Mouse (Mus musculus) gastrocnemius, postnatal 25 days (tissue): Measurements from ENCODE around the gene Sprn. TPM values are rescaled to one million over a fixed set of nuclear protein-coding genes. Genes with fewer than 3 reads are reported as not detected.
"Not testable (repeated sequence)": the region's sequence is repeated elsewhere in the genome, so short reads cannot be mapped to it uniquely, and the experiment has no call there.

Source experiments
- DNase-seq: peaks from one replicate; pipeline ENCODE4 v3.0.0; 2022
- total RNA-seq, 2 experiments: library from RNA; stranded (reverse); gene quantifications; 1 replicate in 1 of 2; 2 replicates in 1 of 2; pipeline ENCODE4 v1.2.3; 2021

Sprn gene
- total RNA-seq, 2 experiments from 2014 or later: 0.20 to 0.21 TPM

GRCm38 (mm10) chr7:140141350-140141749, 13.3 kb downstream of the Sprn start:
- DNase-seq: peak; percentile 52

GRCm38 (mm10) chr7:140138021-140138310, 16.7 kb downstream of the Sprn start:
- DNase-seq: no peak

GRCm38 (mm10) chr7:140137135-140138020, 17.3 kb downstream of the Sprn start, which contains the start of gene Mtg1:
Gene Mtg1 (plus strand): TSS chr7:140137564.
- peak; percentile 93 for DNase-seq

GRCm38 (mm10) chr7:140135106-140135770, 19.4 kb downstream of the Sprn start:
- no peak for DNase-seq

- DNase-seq: not testable (repeated sequence)
These were observed 20.6 kb downstream of the Sprn start for GRCm38 (mm10) chr7:140134033-140134432.

DNA sequence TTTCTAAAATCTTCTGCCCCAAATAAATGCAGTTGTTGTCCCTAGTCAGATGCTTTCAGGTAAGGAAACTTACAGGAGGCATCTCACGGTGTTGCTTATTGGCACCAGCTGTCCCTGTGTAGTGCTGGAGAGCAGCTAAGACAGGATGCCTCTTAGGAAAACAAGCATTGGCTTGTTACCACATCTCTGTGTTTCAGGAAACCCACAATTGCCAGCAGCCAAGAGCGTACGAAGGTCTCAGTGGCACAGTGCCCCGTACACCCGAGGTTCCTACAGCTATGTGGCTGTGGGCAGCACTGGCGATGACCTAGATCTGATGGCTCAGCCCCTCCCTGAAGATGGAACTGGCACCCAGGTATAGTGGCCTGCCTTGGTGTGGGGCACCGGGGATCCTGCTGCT, 22.5 kb downstream of the Sprn start:
- DNase-seq: not testable (repeated sequence)

DNA sequence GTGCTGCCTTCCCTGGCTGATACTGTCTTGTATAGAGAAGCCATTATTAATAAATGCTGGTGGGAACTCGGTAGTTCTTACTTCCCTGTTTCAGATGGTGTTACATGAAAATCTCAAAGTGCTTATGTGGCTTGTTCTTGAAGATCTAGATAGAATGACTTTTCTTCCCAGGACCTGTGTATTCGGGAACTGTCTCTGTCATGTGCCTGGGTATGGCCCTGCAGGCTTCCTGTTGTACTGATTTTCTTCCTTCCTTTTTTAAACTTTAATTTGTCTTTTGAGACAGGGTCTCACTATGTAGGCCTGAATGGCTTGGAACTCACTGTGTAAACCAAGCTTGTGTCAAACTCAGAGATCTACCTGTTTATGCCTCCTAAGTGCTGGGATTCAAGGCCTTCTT, 26.8 kb downstream of the Sprn start:
- DNase-seq: no peak

GRCm38 (mm10) chr7:140126934-140127333, 27.7 kb downstream of the Sprn start:
- no peak for DNase-seq

DNA sequence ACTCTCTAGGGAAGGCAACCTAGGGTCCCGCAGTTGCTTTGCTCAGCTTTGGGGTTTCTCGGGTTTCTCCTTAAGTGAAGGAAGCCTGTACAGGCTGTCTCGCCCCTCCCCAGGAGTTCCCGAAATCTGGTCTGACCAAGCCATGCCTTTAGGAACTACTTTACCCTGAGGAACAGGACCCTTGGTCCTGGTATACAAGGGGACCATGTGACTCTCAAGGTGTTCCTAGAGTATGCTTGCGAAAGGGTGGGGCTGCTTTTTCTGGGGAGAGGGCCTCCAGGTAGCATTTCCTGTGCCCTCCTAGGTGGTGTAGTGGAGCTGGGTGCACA, 28.7 kb downstream of the Sprn start:
- no peak for DNase-seq

GRCm38 (mm10) chr7:140125278-140126021, 29.2 kb downstream of the Sprn start:
- peak; percentile 95 for DNase-seq

GRCm38 (mm10) chr7:140124382-140124781, 30.3 kb downstream of the Sprn start:
- DNase-seq: no peak

GRCm38 (mm10) chr7:140122765-140123164, 31.9 kb downstream of the Sprn start:
- DNase-seq: no peak

- DNase-seq: no peak
These were observed 33.3 kb downstream of the Sprn start for GRCm38 (mm10) chr7:140121338-140121910.

GRCm38 (mm10) chr7:140120484-140120883, 34.2 kb downstream of the Sprn start:
- no peak for DNase-seq

GRCm38 (mm10) chr7:140116329-140117054, 38.2 kb downstream of the Sprn start, which contains the start of gene Echs1:
Gene Echs1 (minus strand): TSS chr7:140116476.
- peak; percentile 93 for DNase-seq

GRCm38 (mm10) chr7:140115583-140116328, 38.9 kb downstream of the Sprn start, which contains the start of gene Paox:
Gene Paox (plus strand): TSS chr7:140115799.
- DNase-seq: peak; percentile 58

- DNase-seq: no peak
These were observed 42.7 kb downstream of the Sprn start for GRCm38 (mm10) chr7:140111943-140112342.

- DNase-seq: no peak
These were observed 50.7 kb downstream of the Sprn start for GRCm38 (mm10) chr7:140104009-140104408.

DNA sequence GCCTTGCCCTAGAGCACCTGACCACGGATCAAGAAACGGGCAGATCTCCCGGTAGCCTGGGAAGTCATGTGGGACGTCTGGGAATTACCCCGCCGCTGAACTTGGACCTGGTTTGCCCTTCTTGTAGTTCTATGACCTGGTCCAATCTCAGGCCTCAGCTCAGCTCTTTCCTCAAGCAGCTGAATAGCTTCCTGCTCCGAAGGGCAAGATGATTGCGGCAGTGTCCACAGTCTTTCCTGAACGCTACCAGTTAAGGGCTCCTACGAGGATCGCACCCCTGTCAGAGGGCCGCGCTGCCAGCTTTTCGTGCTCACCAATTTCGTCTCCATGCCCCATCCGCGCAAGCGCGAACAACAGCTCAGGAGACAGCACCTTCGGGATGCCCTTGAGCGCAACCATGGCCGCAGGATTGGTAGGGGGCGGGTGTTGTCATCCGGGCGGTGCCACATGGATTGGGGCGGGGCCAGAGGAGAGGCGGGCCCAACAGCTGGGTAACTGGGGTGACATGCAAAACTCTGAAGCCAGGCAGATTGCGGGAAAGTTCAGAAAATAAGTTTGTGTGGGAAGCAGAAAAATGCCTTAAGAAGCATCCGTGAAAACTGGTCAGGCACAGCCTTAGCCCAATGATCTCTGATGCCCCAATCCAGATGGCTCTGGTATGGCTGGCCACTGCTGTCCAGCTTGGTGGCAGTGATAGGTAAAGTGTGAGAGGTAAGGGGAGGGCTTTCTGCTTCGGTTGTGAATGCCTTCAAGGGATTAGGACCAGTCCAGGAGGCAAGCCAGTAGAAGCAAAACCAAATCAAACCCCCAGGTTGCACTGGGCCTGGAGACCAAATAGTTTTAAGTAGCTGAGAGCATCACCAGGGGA, 52.5 kb downstream of the Sprn start, which contains the start of gene Fuom:
Gene Fuom (minus strand): TSS at position 449 of the 868 bp plus-strand sequence.
- peak; percentile 87 for DNase-seq

- no peak for DNase-seq
These were observed 53.2 kb downstream of the Sprn start for GRCm38 (mm10) chr7:140101498-140101897.
